In genomic region chr2:59714992-59715391, GRCm38 (mm10) we compare ENCODE assay signal across 17 mouse cellular contexts.
"Had no signal": no experiment of that assay in that cellular context is flagged by ENCODE, and none has a peak within 500 bp of the region (broad histone marks: within the 10 kb centered on the region; RNA-seq: fewer than 3 reads in every experiment).

No protein-coding gene starts in this region.

- H3K4me1 ChIP-seq: liver, embryonic 13.5 days had no signal

- ATAC-seq: liver, postnatal 0 days; midbrain, embryonic 13.5 days; midbrain, embryonic 15.5 days had no signal

- H3K36me3 ChIP-seq: liver, embryonic 13.5 days; liver, embryonic 15.5 days; midbrain, embryonic 13.5 days; midbrain, embryonic 15.5 days; neural tube, embryonic 12.5 days; stomach, embryonic 15.5 days had no signal

- H3K4me3 ChIP-seq: liver, embryonic 13.5 days; liver, embryonic 15.5 days; midbrain, embryonic 13.5 days; midbrain, embryonic 15.5 days; neural tube, embryonic 12.5 days; stomach, embryonic 15.5 days had no signal

- DNase-seq: liver; liver, embryonic 13.5 days; liver, postnatal 0 days; lung, postnatal 10 days; right cerebral cortex, postnatal 14 days; thymus, adult 2 months; thymus, postnatal 25 days; thymus, postnatal 4 days had no signal

- H3K27ac ChIP-seq: liver, embryonic 13.5 days; liver, embryonic 15.5 days; macrophage; midbrain, embryonic 13.5 days; midbrain, embryonic 15.5 days; neural tube, embryonic 12.5 days; stomach, embryonic 15.5 days; stomach, postnatal 0 days had no signal

- H3K9me3 ChIP-seq: liver, embryonic 13.5 days; liver, embryonic 15.5 days; midbrain, embryonic 13.5 days; midbrain, embryonic 15.5 days; neural tube, embryonic 12.5 days; stomach, embryonic 15.5 days had no signal

- H3K4me2 ChIP-seq: liver, embryonic 11.5 days; liver, embryonic 13.5 days; liver, embryonic 15.5 days; midbrain, embryonic 11.5 days; midbrain, embryonic 13.5 days; midbrain, embryonic 15.5 days; neural tube, embryonic 12.5 days; stomach, embryonic 15.5 days had no signal

- H3K9ac ChIP-seq: liver, embryonic 13.5 days; liver, embryonic 15.5 days; liver, postnatal 0 days; midbrain, embryonic 13.5 days; midbrain, embryonic 15.5 days; neural tube, embryonic 12.5 days; stomach, embryonic 15.5 days had no signal

- H3K27me3 ChIP-seq: liver, embryonic 13.5 days; liver, embryonic 15.5 days; midbrain, embryonic 15.5 days; neural tube, embryonic 12.5 days; stomach, embryonic 15.5 days had no signal
